Mouse (Mus musculus): ENCODE results near the gene Tubgcp2.

GRCm38 (mm10) chr7:139990864-139991394 lies 45.5 kb downstream of the Tubgcp2 start:
- TF ChIP-seq CTCF (IDR thresholded peaks at IDR 0.05; ENCODE audit: borderline replicate concordance, insufficient read depth, low read depth, low read length) (no peak), POLR2A (IDR thresholded peaks at IDR 0.05; ENCODE audit: borderline replicate concordance, insufficient read depth, low read length) (no peak)
